Mouse (Mus musculus): ENCODE measurements around the gene Gm20931. TPM values are rescaled to one million over a fixed set of nuclear protein-coding genes. Genes with fewer than 3 reads are reported as not detected.
"Not testable (repeated sequence)": the region's sequence is repeated elsewhere in the genome, so short reads cannot be mapped to it uniquely, and the experiment has no call there.

Gene Gm20931
- not detected in 2 replicates for polyA plus RNA-seq (2015; fragmentation: Nextera tagmentation; extraction: Ambion mirVana)

DNA sequence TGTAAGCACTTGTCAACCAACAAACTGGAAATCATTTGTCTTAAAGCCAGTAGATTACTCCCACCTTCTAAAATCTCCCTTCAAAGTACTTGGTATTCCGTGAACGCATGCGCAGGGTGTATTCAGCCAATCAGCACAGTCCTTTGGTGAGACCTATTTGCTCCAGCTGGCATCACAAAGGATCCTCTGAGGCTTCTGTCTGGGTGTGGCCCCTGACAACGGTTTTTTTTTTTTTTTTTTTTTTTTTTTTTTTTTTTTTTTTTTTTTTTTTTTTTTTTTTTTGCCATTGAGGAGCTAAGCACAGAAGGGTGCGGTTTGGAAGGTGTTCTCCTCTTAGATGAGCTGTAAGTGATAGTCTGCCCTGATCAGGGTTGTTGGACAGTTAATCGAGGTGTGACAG lies at the start of gene Gm20931:
Gene Gm20931 (plus strand): TSS at position 301 of the 400 bp plus-strand sequence.
- H3K9ac ChIP-seq; H3K36me3 ChIP-seq (replicated peaks); H3K4me3 ChIP-seq (replicated peaks); H3K9me3 ChIP-seq (replicated peaks); H3K27ac ChIP-seq (replicated peaks); ATAC-seq (ENCODE audit: insufficient read depth); H3K4me1 ChIP-seq (replicated peaks); H3K27me3 ChIP-seq; H3K4me2 ChIP-seq: not testable (repeated sequence)
- no CpG with 5 or more reads among the region's 6 CpGs for WGBS (ENCODE audit: insufficient replicate concordance)
